Mouse (Mus musculus) heart, embryonic 13.5 days (tissue): ENCODE results near the gene Ube2d3. TPM values are rescaled to one million over a fixed set of nuclear protein-coding genes. Genes with fewer than 3 reads are reported as not detected.

ENCODE experiments used
- ATAC-seq: fragments of 200-750 bp; cut with Nextera tagmentation; 2 replicates; pipeline ENCODE4 v1.8.0; 2017; ENCODE audit warnings: moderate TSS enrichment; ENCODE audit not compliant: insufficient number of reproducible peaks, low FRiP score, low TSS enrichment; ENCODE audit errors: extremely low read depth
- H3K27ac ChIP-seq: fragments of 300-500 bp; sonication (generic); replicated peaks from 2 replicates; pipeline ENCODE4 v1.5.1; 2015; ENCODE audit warnings: moderate library complexity, mild to moderate bottlenecking, inconsistent platforms
- H3K27me3 ChIP-seq: fragments of 300-500 bp; sonication (generic); replicated peaks from 2 replicates; pipeline ENCODE4 v1.6.1; 2015; ENCODE audit warnings: mild to moderate bottlenecking, inconsistent platforms
- H3K36me3 ChIP-seq: fragments of 300-500 bp; sonication (generic); 2 replicates; pipeline ENCODE4 v1.6.1; 2015; ENCODE audit warnings: mild to moderate bottlenecking, inconsistent platforms
- H3K4me1 ChIP-seq: fragments of 300-500 bp; sonication (generic); 2 replicates; pipeline ENCODE4 v1.6.1; 2015; ENCODE audit warnings: inconsistent platforms
- H3K4me2 ChIP-seq: fragments of 300-500 bp; sonication (generic); 2 replicates; pipeline ENCODE4 v1.6.1; 2015; ENCODE audit warnings: inconsistent platforms, mild to moderate bottlenecking, moderate library complexity
- H3K4me3 ChIP-seq: fragments of 300-500 bp; sonication (generic); 2 replicates; pipeline ENCODE4 v1.5.1; 2015; ENCODE audit warnings: moderate library complexity, mild to moderate bottlenecking, inconsistent platforms
- H3K9ac ChIP-seq: fragments of 300-500 bp; sonication (generic); 2 replicates; pipeline ENCODE4 v1.6.1; 2015; ENCODE audit warnings: inconsistent platforms, mild to moderate bottlenecking, moderate library complexity
- H3K9me3 ChIP-seq: fragments of 300-500 bp; sonication (generic); 2 replicates; pipeline ENCODE4 v1.6.1; 2016; ENCODE audit warnings: inconsistent platforms
- WGBS: fragments of 180-500 bp; shearing (Covaris S2); methylation state at CpG from one replicate; pipeline ENCODE4 v1.1.7; 2015; ENCODE audit warnings: mixed read lengths; 5-methylcytosine and 5-hydroxymethylcytosine counted together
- polyA plus RNA-seq: library from polyadenylated mRNA; unstranded; fragments of >200 nt; fragmentation: Nextera tagmentation; extraction: Ambion mirVana; gene quantifications from 2 replicates; pipeline ENCODE4 v1.2.1, GENCODE M21; 2015

The Ube2d3 gene
- polyA plus RNA-seq, 1 experiment from 2014 or later, result 398 TPM

DNA sequence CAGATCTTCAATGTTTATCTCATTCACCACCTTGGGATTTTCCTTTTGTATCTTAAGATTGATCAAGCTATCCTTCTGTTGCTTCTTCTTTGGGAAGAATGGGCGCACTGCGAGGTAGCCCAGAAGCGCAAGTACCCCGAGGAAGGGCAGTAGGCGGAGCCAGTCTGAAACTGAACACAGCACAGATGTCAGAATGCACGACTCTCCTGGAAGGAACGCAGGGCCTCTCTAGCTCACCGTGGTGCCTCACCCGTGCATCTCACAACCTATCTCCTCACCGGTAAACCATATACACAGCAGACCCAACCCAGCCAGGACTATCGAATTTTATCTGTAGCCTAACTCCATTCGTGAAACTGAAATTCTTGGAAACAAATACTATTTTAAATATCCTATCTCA, 26.9 kb upstream of the Ube2d3 start:
- Histone ChIP-seq H3K9me3 (no peaks in the 10 kb centered on the region), H3K27ac (peak overlapping the region; percentile 8; the same call in 1 of the 2 replicates), H3K4me2 (0 out of 2 replicates have a peak overlapping the region, but pooled peaks have one; percentile 18), H3K4me3 (no peak overlapping the region), H3K27me3 (no peaks in the 10 kb centered on the region), H3K9ac (no peak overlapping the region), H3K4me1 (peaks cover 35% of the 10 kb centered on the region), H3K36me3 (peaks cover 31% of the 10 kb centered on the region)
- 62% methylated on average over 12 of the region's 12 CpGs for WGBS
- ATAC-seq, result no peak

GRCm38 (mm10) chr3:135411824-135412223, 26.1 kb upstream of the Ube2d3 start:
- Histone ChIP-seq H3K27me3 (no peaks in the 10 kb centered on the region), H3K4me2 (peak overlapping the region; percentile 53), H3K9ac (0 out of 2 replicates have a peak overlapping the region, but pooled peaks have one; percentile 50), H3K4me1 (peaks cover 35% of the 10 kb centered on the region), H3K36me3 (peaks cover 24% of the 10 kb centered on the region), H3K4me3 (peak overlapping the region; percentile 6; the same call in 1 of the 2 replicates), H3K9me3 (no peaks in the 10 kb centered on the region), H3K27ac (peak overlapping the region; percentile 66)
- WGBS, result 19% methylated on average over 9 of the region's 9 CpGs
- peak; percentile 66; the same call in 1 of the 2 replicates for ATAC-seq

DNA sequence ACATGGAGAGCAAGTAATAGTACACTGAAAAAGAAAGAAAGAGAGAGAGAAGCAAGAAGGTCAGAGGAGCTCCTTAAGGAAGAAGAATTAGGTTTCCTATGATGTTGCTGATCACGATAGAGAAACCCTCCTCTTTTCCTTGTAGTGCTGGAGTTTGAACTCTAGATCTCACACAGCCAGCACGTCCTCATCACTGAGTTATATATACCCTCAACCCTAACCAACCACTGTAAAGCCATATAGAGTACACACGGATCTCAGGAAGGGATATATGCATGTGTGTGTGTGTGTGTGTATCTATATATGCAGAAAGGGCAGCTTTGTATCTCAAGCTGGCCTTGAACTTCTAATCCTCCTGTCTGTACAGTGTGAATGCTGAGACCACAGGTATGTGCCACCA, 20.7 kb upstream of the Ube2d3 start:
- no peaks in the 10 kb centered on the region for H3K9me3 ChIP-seq
- peaks cover 39% of the 10 kb centered on the region for H3K4me1 ChIP-seq
- H3K36me3 ChIP-seq, result no peaks in the 10 kb centered on the region
- no peak overlapping the region for H3K4me2 ChIP-seq
- H3K27me3 ChIP-seq, result no peaks in the 10 kb centered on the region
- no peak overlapping the region for H3K9ac ChIP-seq
- ATAC-seq, result no peak
- H3K4me3 ChIP-seq, result no peak overlapping the region
- WGBS, result 78% methylated on average over 3 of the region's 3 CpGs
- no peak overlapping the region for H3K27ac ChIP-seq

- Histone ChIP-seq H3K27ac (no peak overlapping the region), H3K27me3 (no peaks in the 10 kb centered on the region), H3K9me3 (no peaks in the 10 kb centered on the region), H3K4me3 (no peak overlapping the region), H3K36me3 (no peaks in the 10 kb centered on the region), H3K9ac (no peak overlapping the region), H3K4me1 (peaks cover 36% of the 10 kb centered on the region), H3K4me2 (no peak overlapping the region)
- WGBS, result 61% methylated on average over 3 of the region's 3 CpGs
- ATAC-seq, result no peak
Measured at GRCm38 (mm10) chr3:135417799-135418198, 20.1 kb upstream of the Ube2d3 start.

- H3K4me2 ChIP-seq, result no peak overlapping the region
- no peak overlapping the region for H3K4me3 ChIP-seq
Measured at GRCm38 (mm10) chr3:135420542-135421309, 17.2 kb upstream of the Ube2d3 start.

DNA sequence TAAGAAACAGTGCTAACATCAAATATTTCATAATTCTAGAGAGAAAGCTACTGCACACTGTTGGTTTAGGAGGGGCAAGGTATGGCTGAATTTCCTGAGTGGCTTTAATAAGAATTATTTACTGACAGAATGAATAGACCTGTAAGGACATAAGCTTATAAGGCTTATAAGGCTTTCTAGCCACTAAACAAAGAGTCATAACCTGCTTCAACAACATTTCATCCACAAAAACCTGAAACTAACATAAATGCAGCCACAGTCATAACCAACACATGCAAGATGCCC, 16.7 kb upstream of the Ube2d3 start:
- Histone ChIP-seq H3K27me3 (no peaks in the 10 kb centered on the region), H3K9ac (peak overlapping the region; percentile 47), H3K27ac (no peak overlapping the region), H3K9me3 (no peaks in the 10 kb centered on the region), H3K4me3 (peak overlapping the region; percentile 80; the same call in 1 of the 2 replicates), H3K4me2 (peak overlapping the region; percentile 82; the same call in 1 of the 2 replicates), H3K36me3 (no peaks in the 10 kb centered on the region), H3K4me1 (peaks cover 24% of the 10 kb centered on the region)
- no peak for ATAC-seq

More at GRCm38 (mm10) chr3:135420542-135421309, 17.2 kb upstream of the Ube2d3 start:
- peaks cover 24% of the 10 kb centered on the region for H3K4me1 ChIP-seq
- H3K27me3 ChIP-seq, result no peaks in the 10 kb centered on the region
- H3K27ac ChIP-seq, result no peak overlapping the region
- H3K9me3 ChIP-seq, result no peaks in the 10 kb centered on the region
- ATAC-seq, result no peak
- no peaks in the 10 kb centered on the region for H3K36me3 ChIP-seq
- H3K9ac ChIP-seq, result peak overlapping the region; percentile 47
- WGBS, result 81% methylated on average over 9 of the region's 9 CpGs

GRCm38 (mm10) chr3:135422232-135422855, 15.6 kb upstream of the Ube2d3 start:
- Histone ChIP-seq H3K9ac (peak overlapping the region; percentile 91), H3K36me3 (0 out of 2 replicates have a peak, but pooled peaks cover 3% of the 10 kb centered on the region), H3K4me3 (peak overlapping the region; percentile 80), H3K27me3 (no peaks in the 10 kb centered on the region), H3K27ac (peak overlapping the region; percentile 98), H3K4me2 (peak overlapping the region; percentile 82), H3K9me3 (no peaks in the 10 kb centered on the region), H3K4me1 (peaks cover 24% of the 10 kb centered on the region)
- ATAC-seq, result no peak
- 22% methylated on average over 8 of the region's 8 CpGs for WGBS

DNA sequence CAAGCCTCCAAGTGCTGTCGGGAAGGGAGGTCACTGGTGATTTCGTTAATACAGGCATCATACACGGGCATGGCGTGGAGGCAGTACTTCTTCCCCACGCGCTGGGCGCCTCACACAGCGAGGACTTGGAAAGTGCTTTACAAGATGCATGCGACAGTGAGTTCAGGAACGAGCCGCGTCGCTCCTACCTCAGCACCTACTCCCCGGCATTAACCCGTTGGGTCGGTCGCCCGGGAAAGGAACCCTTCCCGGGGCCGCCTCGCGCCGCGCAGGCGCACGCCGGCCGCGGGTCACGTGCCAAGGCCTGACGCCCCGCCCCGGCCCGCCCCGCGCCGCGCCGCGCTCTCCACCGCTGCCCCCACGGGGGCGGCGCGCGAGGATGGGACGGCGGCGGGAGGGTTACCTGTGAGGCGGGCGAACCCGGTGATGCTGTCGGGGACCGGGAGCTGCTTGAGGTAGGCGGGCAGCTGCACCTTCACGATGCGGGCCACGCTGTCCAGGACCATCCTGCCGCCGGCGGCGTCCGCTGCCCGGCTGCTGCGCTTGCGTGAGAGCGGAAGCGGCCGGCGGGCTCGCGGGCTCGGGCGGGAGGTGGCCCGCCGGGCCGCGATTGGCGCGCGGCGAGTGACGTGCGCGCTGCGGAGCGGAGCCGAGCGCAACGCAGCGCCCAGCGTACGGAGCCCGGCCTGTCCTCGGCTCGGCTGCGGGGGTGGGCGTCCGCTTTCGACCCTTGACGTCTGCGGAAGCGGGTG, 14.9 kb upstream of the Ube2d3 start:
- Histone ChIP-seq H3K4me1 (peaks cover 24% of the 10 kb centered on the region), H3K9me3 (no peaks in the 10 kb centered on the region), H3K9ac (peak overlapping the region; percentile 91), H3K4me2 (peak overlapping the region; percentile 82), H3K36me3 (peaks cover 8% of the 10 kb centered on the region), H3K27me3 (no peaks in the 10 kb centered on the region), H3K27ac (peak overlapping the region; percentile 98), H3K4me3 (peak overlapping the region; percentile 80)
- WGBS, result under 1% methylated on average over 99 of the region's 103 CpGs
- ATAC-seq, result peak; percentile 97

- WGBS, result 2% methylated on average over 8 of the region's 8 CpGs
- Histone ChIP-seq H3K36me3 (peaks cover 14% of the 10 kb centered on the region), H3K9me3 (no peaks in the 10 kb centered on the region), H3K27ac (peak within 1 kb of the TSS; percentile 98), H3K4me1 (peaks cover 24% of the 10 kb centered on the region), H3K4me3 (peak within 1 kb of the TSS; percentile 80), H3K27me3 (no peaks in the 10 kb centered on the region), H3K4me2 (peak within 1 kb of the TSS; percentile 82), H3K9ac (peak within 1 kb of the TSS; percentile 91)
- ATAC-seq, result no peak; the same call in 1 of the 2 replicates
Measured at GRCm38 (mm10) chr3:135423608-135424212, 14.2 kb upstream of the Ube2d3 start, which contains the start of gene Cisd2. TSS of gene Cisd2 (minus strand) at chr3:135423925.

GRCm38 (mm10) chr3:135436901-135437616, 890 bp upstream of the Ube2d3 start:
- Histone ChIP-seq H3K36me3 (peaks cover 20% of the 10 kb centered on the region), H3K9ac (peak overlapping the region; percentile 86), H3K4me1 (peaks cover 17% of the 10 kb centered on the region), H3K27ac (peak overlapping the region; percentile 82), H3K4me3 (peak overlapping the region; percentile 97), H3K27me3 (no peaks in the 10 kb centered on the region), H3K9me3 (no peaks in the 10 kb centered on the region), H3K4me2 (peak overlapping the region; percentile 76)
- ATAC-seq, result no peak
- 54% methylated on average over 14 of the region's 14 CpGs for WGBS
